Mouse (Mus musculus) large intestine, adult 2 months (tissue): ENCODE measurements around the gene Bmp6. TPM values are rescaled to one million over a fixed set of nuclear protein-coding genes. Genes with fewer than 3 reads are reported as not detected.

Experiments used
- DNase-seq: peaks from one replicate; pipeline ENCODE4 v3.0.0-alpha.2; 2012; ENCODE audit warnings: low read depth, low spot score
- WGBS: fragments of 180-500 bp; shearing (Covaris S2); methylation state at CpG from one replicate; pipeline ENCODE4 v1.1.7; 2018; 5-methylcytosine and 5-hydroxymethylcytosine counted together
- polyA plus RNA-seq: library from polyadenylated mRNA; depleted of rRNA; stranded (reverse); fragments of >200 nt; gene quantifications from 2 replicates; pipeline ENCODE4 v1.2.3, GENCODE M21; 2012; rRNA removed

The Bmp6 gene
- 3.0 and 5.2 TPM in 2 replicates for polyA plus RNA-seq

- WGBS: 2% methylated on average over 54 of the region's 54 CpGs
- DNase-seq: no peak
Observed at GRCm38 (mm10) chr13:38344713-38345430, at the start of gene Bmp6. Gene Bmp6, plus strand, starts transcription at chr13:38345107.

- peak; percentile 61 for DNase-seq
- WGBS: 20% methylated on average over 8 of the region's 8 CpGs
Observed at GRCm38 (mm10) chr13:38296166-38296565, 48.7 kb upstream of the Bmp6 start.

- 5% methylated on average over 8 of the region's 8 CpGs for WGBS
- DNase-seq: peak; percentile 33
Observed at GRCm38 (mm10) chr13:38296601-38297000, 48.3 kb upstream of the Bmp6 start.

GRCm38 (mm10) chr13:38311125-38311524, 33.8 kb upstream of the Bmp6 start:
- 36% methylated on average over 3 of the region's 3 CpGs for WGBS
- peak; percentile 29 for DNase-seq

- WGBS: 28% methylated on average over 12 of the region's 12 CpGs
- DNase-seq: peak; percentile 73
Observed at GRCm38 (mm10) chr13:38312357-38313040, 32.4 kb upstream of the Bmp6 start.

GRCm38 (mm10) chr13:38314590-38314989, 30.3 kb upstream of the Bmp6 start:
- DNase-seq: no peak
- WGBS: 78% methylated on average over 7 of the region's 7 CpGs

- DNase-seq: no peak
- 72% methylated on average over 1 of the region's 1 CpGs for WGBS
Observed at GRCm38 (mm10) chr13:38318418-38318817, 26.5 kb upstream of the Bmp6 start.

GRCm38 (mm10) chr13:38320354-38320753, 24.6 kb upstream of the Bmp6 start:
- 29% methylated on average over 10 of the region's 10 CpGs for WGBS
- no peak for DNase-seq

GRCm38 (mm10) chr13:38324452-38324851, 20.5 kb upstream of the Bmp6 start:
- WGBS: 48% methylated on average over 10 of the region's 10 CpGs
- no peak for DNase-seq

GRCm38 (mm10) chr13:38327377-38327776, 17.5 kb upstream of the Bmp6 start:
- WGBS: 26% methylated on average over 2 of the region's 2 CpGs
- DNase-seq: no peak

GRCm38 (mm10) chr13:38333496-38333895, 11.4 kb upstream of the Bmp6 start:
- no peak for DNase-seq
- 88% methylated on average over 5 of the region's 5 CpGs for WGBS

GRCm38 (mm10) chr13:38342598-38342997, 2.3 kb upstream of the Bmp6 start:
- 17% methylated on average over 7 of the region's 7 CpGs for WGBS
- DNase-seq: no peak

GRCm38 (mm10) chr13:38343202-38343601, 1.7 kb upstream of the Bmp6 start:
- no peak for DNase-seq
- WGBS: 60% methylated on average over 2 of the region's 2 CpGs

- under 1% methylated on average over 32 of the region's 32 CpGs for WGBS
- no peak for DNase-seq
Observed at GRCm38 (mm10) chr13:38345431-38345820, 519 bp downstream of the Bmp6 start.

- 1% methylated on average over 63 of the region's 63 CpGs for WGBS
- no peak for DNase-seq
Observed at GRCm38 (mm10) chr13:38346096-38346915, 1.4 kb downstream of the Bmp6 start.

- 10% methylated on average over 19 of the region's 19 CpGs for WGBS
- DNase-seq: no peak
Observed at GRCm38 (mm10) chr13:38347021-38347774, 2.3 kb downstream of the Bmp6 start.

GRCm38 (mm10) chr13:38347775-38348135, 2.8 kb downstream of the Bmp6 start:
- 53% methylated on average over 5 of the region's 5 CpGs for WGBS
- DNase-seq: no peak

GRCm38 (mm10) chr13:38349046-38349445, 4.1 kb downstream of the Bmp6 start:
- DNase-seq: no peak
- 56% methylated on average over 4 of the region's 4 CpGs for WGBS

- WGBS: 45% methylated on average over 5 of the region's 5 CpGs
- DNase-seq: no peak
Observed at GRCm38 (mm10) chr13:38349818-38350217, 4.9 kb downstream of the Bmp6 start.

- no peak for DNase-seq
- WGBS: 23% methylated on average over 5 of the region's 5 CpGs
Observed at GRCm38 (mm10) chr13:38351996-38352395, 7.1 kb downstream of the Bmp6 start.
